Mouse (Mus musculus) C2C12 (cell line): ENCODE data around the gene Sbsn.

ENCODE experiments used
- CEBPB ChIP-seq: IDR thresholded peaks from one replicate; pipeline ENCODE4 v1.6.1; 2011; ENCODE audit warnings: low read depth, mild to moderate bottlenecking, control low read depth, moderate library complexity
- CTCF ChIP-seq: IDR thresholded peaks from one replicate; pipeline ENCODE4 v1.5.1; 2011; ENCODE audit not compliant: control insufficient read depth, insufficient read depth, insufficient read length
- MAX ChIP-seq: IDR thresholded peaks from one replicate; pipeline ENCODE4 v1.6.1; 2011; ENCODE audit warnings: mild to moderate bottlenecking, control low read depth
- MYOD1 ChIP-seq: IDR thresholded peaks from one replicate; pipeline ENCODE4 v1.6.1; 2011; ENCODE audit warnings: low read depth; ENCODE audit not compliant: control insufficient read depth, insufficient read length
- MYOG ChIP-seq: IDR thresholded peaks from one replicate; pipeline ENCODE4 v1.6.1; 2011; ENCODE audit not compliant: control insufficient read depth, insufficient read length; ENCODE audit errors: extremely low read depth
- USF1 ChIP-seq: IDR thresholded peaks from one replicate; pipeline ENCODE4 v1.6.1; 2011; ENCODE audit warnings: low read depth, mild to moderate bottlenecking, control low read depth, moderate library complexity

- TF ChIP-seq CTCF (no peak), MAX (no peak), MYOG (no peak), USF1 (no peak), MYOD1 (no peak), CEBPB (no peak)
These were observed 13.9 kb downstream of the Sbsn start for GRCm38 (mm10) chr7:30765173-30765572.
